Mouse (Mus musculus): ENCODE measurements around the gene Smco1.

GRCm38 (mm10) chr16:32246952-32247370, 24.3 kb upstream of the Smco1 start, which contains the start of the genes Fbxo45 and Wdr53:
- TF ChIP-seq POLR2A (IDR thresholded peaks at IDR 0.05; ENCODE audit: borderline replicate concordance, extremely low read depth, insufficient read depth, insufficient read length, poor library complexity, severe bottlenecking) (peak; percentile 83), CTCF (IDR thresholded peaks at IDR 0.05; ENCODE audit: borderline replicate concordance, extremely low read depth, insufficient read depth, insufficient read length) (no peak)
